Mouse (Mus musculus): ENCODE data around the gene Fndc8.

DNA sequence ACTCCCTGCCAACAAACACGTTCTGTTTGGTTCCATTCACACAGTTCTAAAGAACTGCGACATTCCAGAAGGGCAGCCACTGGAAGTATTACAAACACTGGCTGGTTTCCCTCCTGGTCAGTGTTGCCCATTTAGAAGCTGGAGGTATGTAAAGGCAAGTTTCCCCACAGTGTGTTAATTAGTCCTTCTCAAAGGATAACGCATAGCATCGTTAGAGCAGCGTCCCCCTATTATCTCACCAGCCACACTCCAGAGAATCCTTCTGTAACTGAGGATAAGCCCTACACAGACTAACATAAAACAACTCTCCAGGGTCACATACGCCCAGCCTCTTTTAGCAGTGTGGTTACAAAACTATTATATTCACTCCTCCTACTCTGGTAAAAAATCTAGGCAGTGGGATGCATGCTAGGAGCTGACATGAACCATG is 44.3 kb upstream of the Fndc8 start:
- TF ChIP-seq CTCF (IDR thresholded peaks at IDR 0.05; ENCODE audit: low read depth) (no peak), EP300 (optimal IDR thresholded peaks at IDR 0.05) (no peak)
